Mouse (Mus musculus) activated CD4-positive, CD25-positive, alpha-beta regulatory T cell, adult 4 months (primary cell): Measurements from ENCODE around the gene Phlda1. TPM values are rescaled to one million over a fixed set of nuclear protein-coding genes. Genes with fewer than 3 reads are reported as not detected.

Experiments
- ATAC-seq: one replicate; pipeline ENCODE4 v1.8.0; 2017
- polyA plus RNA-seq, 2 experiments: library from polyadenylated mRNA; unstranded; fragments of 100-300 nt; shearing (Covaris generic); gene quantifications; one replicate each; pipeline ENCODE4 v1.2.1; 2017

Gene Phlda1
- polyA plus RNA-seq, 2 experiments from 2014 or later = 4.9 to 5.6 TPM

DNA sequence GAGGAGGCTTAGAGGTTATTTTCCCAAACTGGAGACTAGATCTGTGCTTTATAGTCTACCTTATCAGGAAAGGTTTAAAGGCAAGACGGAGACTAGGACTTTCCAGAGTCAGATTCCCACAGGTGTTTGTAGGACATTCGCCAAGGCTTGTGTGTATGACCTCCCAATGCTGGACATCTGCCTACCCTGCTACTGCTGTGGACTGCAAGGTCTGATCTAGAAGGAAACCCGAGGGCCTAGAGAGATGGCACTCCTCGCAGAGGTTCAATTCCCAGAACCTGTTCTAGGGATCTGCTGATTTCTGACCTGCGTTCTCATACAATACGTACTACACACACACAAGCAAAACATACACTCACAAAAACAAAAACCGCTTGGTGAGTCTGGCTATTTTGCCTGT, 680 bp upstream of the Phlda1 start:
- no peak for ATAC-seq

DNA sequence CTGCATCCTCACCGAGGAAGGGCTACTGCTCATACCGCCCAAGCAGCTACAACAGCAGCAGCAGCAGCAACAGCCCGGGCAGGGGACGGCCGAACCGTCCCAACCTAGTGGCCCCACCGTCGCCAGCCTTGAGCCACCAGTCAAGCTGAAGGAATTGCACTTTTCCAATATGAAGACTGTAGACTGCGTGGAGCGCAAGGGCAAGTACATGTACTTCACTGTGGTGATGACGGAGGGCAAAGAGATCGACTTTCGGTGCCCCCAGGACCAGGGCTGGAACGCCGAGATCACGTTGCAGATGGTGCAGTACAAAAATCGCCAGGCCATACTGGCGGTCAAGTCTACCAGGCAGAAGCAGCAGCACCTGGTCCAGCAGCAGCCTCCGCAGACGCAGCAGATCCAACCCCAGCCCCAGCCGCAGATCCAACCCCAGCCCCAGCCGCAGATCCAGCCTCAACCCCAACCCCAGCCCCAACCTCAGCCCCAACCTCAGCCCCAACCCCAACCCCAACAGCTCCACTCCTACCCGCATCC, 907 bp downstream of the Phlda1 start:
- ATAC-seq = peak; percentile 19

DNA sequence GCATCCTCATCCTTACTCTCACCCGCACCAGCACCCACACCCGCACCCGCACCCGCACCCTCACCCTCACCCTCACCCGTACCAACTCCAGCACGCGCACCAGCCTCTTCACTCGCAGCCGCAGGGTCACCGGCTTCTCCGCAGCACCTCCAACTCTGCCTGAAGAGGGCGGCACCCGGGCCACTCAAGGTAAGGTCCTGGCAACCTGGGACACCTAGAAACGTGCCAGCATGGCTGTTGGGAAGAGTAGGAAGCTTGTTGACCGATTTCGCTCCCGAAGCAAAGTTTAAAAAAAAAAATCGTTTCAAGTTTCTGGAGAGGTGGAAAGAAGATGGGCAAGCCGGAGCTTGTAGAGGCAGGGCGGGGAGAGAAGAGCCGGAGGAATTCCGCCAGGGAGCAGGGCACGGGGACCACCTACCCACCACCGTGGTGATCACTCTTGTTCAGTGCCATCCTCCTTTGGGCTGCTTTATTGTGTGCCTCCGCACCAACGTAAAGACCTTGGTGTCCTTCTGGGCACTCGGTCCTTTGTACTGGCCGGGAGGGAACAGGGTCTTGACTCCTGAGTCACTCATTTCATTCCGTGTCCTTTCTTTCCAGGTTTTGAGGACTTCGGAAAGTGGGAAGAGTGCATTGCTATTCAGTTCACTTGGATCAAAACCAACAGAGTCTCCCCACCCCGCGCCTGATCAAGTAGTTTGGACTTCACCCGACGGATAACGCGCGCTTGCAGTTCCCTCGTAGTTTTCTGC, 1.6 kb downstream of the Phlda1 start:
- peak; percentile 21 for ATAC-seq

DNA sequence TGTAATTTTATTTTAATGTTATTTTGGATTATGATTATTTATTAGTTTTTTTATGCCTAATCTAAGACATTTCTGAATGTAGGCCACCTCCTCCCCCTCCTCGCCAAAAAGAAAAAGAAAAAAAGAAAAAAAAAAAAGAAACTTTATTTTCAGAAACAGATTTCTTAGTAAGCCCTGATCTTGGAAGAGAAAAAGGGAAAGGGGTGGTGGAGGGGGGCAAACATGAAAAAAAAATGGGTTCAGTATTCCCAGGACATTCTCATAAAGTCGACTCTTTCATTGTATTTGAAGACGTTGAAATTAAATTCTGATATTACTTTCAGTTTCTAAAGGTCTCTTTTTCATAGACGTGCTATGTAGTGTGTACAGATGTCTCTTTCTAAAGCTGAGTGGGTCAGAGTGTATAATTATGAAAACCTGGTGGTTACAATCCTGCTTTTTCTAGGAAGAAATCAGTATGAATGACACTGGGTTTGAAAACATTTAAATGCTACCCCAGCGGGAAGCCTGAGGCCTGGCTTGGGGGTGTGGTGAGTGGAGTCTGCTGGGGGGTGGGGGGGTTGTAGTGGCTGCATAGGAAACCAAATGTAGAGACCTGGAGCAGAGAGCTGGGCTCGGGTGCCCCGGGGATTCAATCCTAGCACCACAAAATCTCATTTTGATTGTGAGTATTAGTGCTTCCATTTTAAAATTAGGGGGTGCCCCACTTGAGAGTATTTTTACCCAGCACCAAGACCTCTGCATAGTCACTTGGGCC, 2.4 kb downstream of the Phlda1 start:
- no peak for ATAC-seq

DNA sequence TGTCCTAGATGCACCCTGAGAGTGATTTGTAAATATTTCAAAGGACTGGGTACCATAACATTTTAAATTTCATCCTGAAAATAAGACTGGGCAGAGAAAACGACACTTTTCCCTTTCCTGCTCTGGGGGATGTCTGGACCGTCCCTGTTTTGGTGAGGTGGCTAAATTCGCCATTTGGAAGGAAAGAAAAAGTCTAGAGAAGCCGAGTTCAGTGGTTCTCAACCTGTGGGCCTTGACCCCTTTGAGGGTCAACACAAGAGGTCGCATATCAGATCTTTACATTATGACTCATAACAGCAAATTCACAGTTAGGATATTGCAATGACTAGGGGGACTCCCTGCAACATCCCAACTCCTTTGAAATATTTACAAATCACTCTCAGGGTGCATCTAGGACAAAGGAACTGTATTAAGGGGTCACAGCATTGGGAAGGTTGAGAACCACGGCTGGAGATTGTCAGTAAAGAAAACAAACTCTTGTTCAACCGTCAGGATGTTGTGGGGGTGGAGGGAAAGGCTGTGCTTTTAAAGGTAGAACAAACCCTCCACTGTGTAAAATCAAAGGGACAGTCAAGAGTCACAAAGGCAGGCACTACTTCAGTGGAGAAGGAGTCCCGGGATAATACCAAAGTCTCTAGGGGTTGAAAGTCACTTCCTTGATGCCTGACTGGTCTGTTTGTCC, 3.2 kb downstream of the Phlda1 start:
- ATAC-seq = no peak

DNA sequence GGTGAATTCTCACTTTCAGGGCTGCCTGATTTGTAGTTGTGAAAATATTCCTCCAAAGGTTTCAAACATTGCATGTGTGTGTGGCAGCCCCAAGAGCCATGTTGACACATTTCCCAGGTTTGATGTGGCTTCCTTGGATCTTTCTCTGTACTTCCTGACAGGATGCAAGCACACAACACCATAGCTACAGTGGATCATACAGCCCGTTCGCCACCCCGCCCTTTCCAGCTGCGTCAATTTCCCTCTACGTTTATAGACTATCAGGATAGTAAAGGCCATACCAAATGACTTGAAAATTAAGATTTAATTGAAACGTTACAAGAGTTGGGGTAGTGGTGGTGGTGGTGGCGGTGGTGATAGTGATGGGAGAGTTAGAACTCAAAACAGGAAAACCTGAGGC, 3.9 kb downstream of the Phlda1 start:
- ATAC-seq = no peak

GRCm38 (mm10) chr10:111510798-111511197, 4.7 kb downstream of the Phlda1 start:
- ATAC-seq = no peak

DNA sequence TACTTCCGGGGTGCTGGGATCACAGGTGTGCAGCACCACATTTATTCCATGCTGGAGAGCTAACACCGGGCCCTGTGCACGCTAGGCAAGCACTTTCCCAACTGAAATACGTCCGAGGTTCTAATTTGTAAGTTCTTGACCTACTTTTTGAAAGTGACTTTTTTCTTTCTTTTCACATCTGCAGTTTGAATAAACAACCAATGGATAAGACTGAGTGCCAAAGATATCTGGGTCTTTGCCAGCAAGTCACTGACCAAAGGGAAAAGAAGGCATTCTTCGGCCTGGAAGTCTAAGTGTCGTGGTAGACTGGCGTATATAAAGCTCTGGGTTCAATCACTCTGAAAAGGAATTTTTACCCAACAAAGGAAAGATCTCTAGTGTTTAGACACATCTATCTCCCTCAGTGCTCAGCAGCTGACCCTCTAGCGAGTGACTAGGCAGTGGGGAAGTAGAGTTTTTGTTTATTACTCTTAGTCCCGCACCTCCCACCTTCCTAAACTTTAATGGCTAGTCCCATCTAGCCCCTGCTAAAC, 6.0 kb downstream of the Phlda1 start:
- no peak for ATAC-seq

DNA sequence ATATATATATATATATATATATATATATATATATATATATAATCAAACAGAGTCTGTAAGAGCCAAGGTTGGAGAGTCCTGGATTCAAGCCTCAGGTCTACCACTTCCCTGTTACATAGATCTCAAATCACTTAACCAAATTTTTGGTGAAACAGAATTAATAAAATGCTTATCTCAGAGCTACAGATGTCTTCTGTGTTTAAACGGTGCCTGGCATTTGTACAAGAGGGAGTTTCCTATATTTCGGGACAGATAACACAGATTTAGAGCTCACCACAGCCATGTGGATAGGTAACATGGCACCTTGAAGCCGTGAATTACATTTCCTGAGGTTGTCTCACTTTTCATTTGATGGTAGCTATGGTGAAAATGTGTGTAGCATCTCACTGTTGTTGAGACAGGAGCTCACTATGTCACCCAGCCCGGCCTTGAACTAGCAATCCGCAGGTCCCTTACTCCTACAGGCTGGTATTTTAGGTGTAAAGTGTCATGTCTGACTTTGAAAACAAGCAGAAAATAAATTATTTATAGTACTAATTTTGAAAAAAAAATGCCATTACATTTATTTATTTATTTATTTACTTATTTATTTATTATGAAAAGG, 8.3 kb downstream of the Phlda1 start:
- ATAC-seq = no peak

DNA sequence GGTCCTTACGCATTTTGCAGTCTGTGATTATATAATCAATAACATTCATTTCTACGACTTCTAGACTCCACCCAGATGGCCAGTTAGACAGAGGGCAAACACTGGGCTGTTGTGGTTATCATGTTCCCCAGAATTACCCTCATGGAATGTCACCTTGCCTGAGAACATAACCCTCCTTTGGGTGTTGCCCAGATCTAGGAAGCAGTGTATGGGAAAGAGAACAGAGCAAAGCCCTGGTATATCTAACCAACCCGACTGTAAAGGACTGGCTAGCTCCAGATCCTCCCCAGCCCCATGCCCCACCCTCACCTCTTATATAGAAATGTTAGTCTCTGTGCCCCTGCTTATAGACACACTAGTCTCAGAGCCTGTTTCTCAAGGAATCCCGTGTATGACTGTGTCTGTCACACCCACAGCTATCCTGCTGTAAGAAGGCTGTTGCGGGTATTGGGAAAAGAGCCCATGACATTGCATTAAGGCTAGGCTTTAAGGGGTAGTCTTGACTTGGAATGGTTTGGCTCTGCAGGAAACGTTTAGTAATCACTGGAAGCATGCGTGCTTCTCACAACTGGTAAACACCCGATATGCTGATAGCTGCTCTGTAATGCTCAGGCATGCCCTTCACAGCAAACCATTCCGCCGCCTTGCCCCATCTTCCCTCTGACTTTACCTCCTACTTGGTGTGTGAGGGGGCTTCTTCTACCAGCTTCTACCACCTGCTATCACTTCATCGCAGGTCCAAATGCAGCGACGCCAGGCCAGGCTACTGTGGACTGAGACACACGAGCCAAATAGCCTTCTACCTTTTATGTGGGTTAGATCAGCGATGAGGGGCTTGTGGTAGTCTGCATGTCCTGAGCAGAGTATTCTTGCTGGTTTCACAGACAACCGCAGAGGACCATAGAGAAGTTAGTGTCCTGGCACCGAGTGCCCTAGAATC, 9.3 kb downstream of the Phlda1 start:
- ATAC-seq = no peak

- peak; percentile 97 for ATAC-seq
Observed at GRCm38 (mm10) chr10:111516172-111516588, 10.1 kb downstream of the Phlda1 start.

- peak; percentile 61 for ATAC-seq
Observed at GRCm38 (mm10) chr10:111516804-111517436, 10.8 kb downstream of the Phlda1 start.

DNA sequence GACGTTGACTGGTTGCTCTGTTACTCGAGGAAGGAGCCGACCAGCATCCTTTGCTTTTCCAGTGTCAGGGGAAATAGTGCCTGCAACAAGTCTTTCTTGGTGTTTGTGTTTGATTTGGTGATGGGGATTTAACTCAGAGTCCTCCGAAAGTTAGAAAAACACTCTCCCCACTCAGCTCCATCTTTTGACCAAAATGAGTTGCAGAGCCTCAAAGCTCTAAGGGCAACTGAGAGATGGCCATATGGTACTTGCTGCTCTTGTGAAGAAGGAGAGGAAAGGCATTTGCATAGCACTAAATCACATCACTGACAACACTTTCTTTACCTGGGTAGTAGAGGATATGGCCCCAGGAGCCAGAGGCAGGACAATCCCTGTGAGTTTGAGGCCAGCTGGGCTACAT, 12.3 kb downstream of the Phlda1 start:
- ATAC-seq = no peak

GRCm38 (mm10) chr10:111519620-111520370, 13.7 kb downstream of the Phlda1 start:
- no peak for ATAC-seq

DNA sequence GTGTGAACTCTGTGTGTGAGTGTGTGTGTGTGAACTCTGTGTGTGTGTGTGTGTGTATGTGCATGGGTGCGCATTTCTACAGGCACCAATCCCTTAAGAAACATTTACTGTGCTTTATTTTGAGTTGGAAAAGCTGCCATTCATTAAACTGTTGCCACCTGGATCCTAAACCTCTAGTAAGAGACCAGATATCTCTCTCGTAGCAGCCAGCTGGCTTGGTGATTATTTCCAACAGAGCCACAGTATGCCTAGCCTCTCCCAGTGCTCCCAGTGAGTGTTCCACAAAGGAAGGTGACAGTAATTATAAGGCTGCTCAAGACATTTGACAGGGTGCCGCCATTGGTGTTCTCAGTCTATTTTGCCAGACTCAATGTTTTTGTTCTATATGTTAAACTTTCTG, 14.5 kb downstream of the Phlda1 start:
- no peak for ATAC-seq

- no peak for ATAC-seq
Observed at GRCm38 (mm10) chr10:111521636-111522035, 15.6 kb downstream of the Phlda1 start.

- ATAC-seq = no peak
Observed at GRCm38 (mm10) chr10:111522230-111522629, 16.1 kb downstream of the Phlda1 start.

DNA sequence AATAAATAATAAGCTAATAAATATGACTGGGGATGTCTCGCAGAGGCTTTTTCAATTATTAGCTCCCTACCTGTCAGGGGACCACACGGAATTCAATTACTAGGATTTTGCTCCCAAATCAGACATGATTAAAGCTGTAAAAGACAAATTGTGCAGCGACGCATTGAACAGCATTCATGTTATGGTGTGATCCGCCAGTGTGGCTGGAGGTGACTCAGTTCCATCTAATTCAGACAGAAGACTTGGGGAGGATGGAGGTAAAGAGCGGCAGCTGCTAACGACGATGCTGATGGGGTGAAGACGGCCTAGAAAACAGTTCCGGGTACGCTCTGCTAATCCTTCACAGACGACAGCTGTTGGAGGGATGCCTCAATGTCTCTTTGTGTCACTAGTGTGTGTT, 17.8 kb downstream of the Phlda1 start:
- ATAC-seq = no peak

DNA sequence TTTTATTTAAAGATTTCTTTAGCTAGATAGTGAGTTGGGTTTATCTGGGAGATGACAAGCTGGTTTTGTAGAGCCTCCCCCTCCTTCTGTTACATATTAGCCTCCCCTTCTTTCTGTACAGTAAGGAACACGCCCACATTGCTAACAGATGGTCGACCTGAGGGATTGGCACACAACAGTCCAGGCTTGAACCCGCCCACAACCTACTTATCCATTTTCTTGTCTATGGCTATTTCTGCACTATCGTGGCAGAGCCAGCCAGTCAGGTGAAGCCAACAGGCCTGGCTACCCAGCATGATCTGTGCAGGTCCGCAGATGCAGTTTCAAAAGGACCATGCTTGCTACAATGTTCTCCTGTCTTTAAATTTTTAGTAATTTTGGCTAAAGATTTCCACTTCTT, 21.0 kb downstream of the Phlda1 start:
- no peak for ATAC-seq

DNA sequence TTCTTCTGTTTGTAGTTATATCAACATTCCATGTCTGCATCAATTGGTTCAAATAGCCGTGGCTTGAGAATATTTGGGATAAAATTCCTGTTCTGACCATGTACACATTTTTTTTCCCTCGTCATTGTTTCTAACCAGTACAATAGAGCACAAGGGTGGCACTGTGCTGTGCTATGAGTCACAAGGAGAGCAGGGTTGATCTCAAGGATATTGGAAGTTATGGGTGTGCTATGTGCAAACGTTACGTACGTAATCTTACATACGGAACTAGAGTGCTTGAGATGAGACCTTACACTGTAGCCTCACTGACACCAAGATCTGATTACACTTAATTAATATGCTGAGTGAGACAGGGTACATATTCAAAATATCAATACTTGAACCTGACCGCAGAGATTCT, 21.5 kb downstream of the Phlda1 start:
- no peak for ATAC-seq
